Mouse (Mus musculus) hindbrain, embryonic 12.5 days (tissue): ENCODE results near the gene Mafb. TPM values are rescaled to one million over a fixed set of nuclear protein-coding genes. Genes with fewer than 3 reads are reported as not detected.

ENCODE experiments used
- ATAC-seq: fragments of 200-750 bp; cut with Nextera tagmentation; 2 replicates; pipeline ENCODE4 v1.8.0; 2017; ENCODE audit warnings: moderate TSS enrichment; ENCODE audit not compliant: low FRiP score
- H3K27ac ChIP-seq: fragments of 300-500 bp; sonication (generic); 2 replicates; pipeline ENCODE4 v1.5.1; 2016; ENCODE audit warnings: mild to moderate bottlenecking
- H3K27me3 ChIP-seq: fragments of 300-500 bp; sonication (generic); 2 replicates; pipeline ENCODE4 v1.6.1; 2016; ENCODE audit warnings: mild to moderate bottlenecking
- H3K36me3 ChIP-seq: fragments of 300-500 bp; sonication (generic); 2 replicates; pipeline ENCODE4 v1.6.1; 2016; ENCODE audit warnings: mild to moderate bottlenecking
- H3K4me1 ChIP-seq: fragments of 300-500 bp; sonication (generic); 2 replicates; pipeline ENCODE4 v1.6.1; 2016
- H3K4me2 ChIP-seq: fragments of 300-500 bp; sonication (generic); replicated peaks from 2 replicates; pipeline ENCODE4 v1.6.1; 2016; ENCODE audit warnings: mild to moderate bottlenecking
- H3K4me3 ChIP-seq: fragments of 300-500 bp; sonication (generic); 2 replicates; pipeline ENCODE4 v1.5.1; 2016; ENCODE audit warnings: mild to moderate bottlenecking
- H3K9ac ChIP-seq: fragments of 300-500 bp; sonication (generic); 2 replicates; pipeline ENCODE4 v1.6.1; 2016; ENCODE audit warnings: mild to moderate bottlenecking, moderate library complexity
- H3K9me3 ChIP-seq: fragments of 300-500 bp; sonication (generic); replicated peaks from 2 replicates; pipeline ENCODE4 v1.6.1; 2016; ENCODE audit warnings: mild to moderate bottlenecking
- WGBS: fragments of 180-500 bp; shearing (Covaris S2); methylation state at CpG from one replicate; pipeline ENCODE4 v1.1.7; 2016; 5-methylcytosine and 5-hydroxymethylcytosine counted together
- polyA plus RNA-seq: library from polyadenylated mRNA; unstranded; fragments of >200 nt; fragmentation: Nextera tagmentation; extraction: Ambion mirVana; gene quantifications from 2 replicates; pipeline ENCODE4 v1.2.1, GENCODE M21; 2016

Mafb gene
- polyA plus RNA-seq, result 17.9 and 23.9 TPM in 2 replicates

- H3K9ac ChIP-seq, result peak within 1 kb of the TSS; percentile 77
- 0% methylated on average over 36 of the region's 37 CpGs for WGBS
- peak within 1 kb of the TSS; percentile 58 for H3K4me3 ChIP-seq
- H3K27ac ChIP-seq, result peak within 1 kb of the TSS; percentile 87
- H3K36me3 ChIP-seq, result no peaks in the 10 kb centered on the region
- peak within 1 kb of the TSS; percentile 96 for H3K4me2 ChIP-seq
- ATAC-seq, result peak; percentile 94
- H3K4me1 ChIP-seq, result peaks cover 39% of the 10 kb centered on the region
- peaks cover 73% of the 10 kb centered on the region for H3K27me3 ChIP-seq
- no peaks in the 10 kb centered on the region for H3K9me3 ChIP-seq
These were observed at the start of gene Mafb for GRCm38 (mm10) chr2:160366980-160367338. TSS of gene Mafb (minus strand) at chr2:160367065.

- H3K9ac ChIP-seq, result no peak overlapping the region
- H3K27ac ChIP-seq, result no peak overlapping the region
- no peak overlapping the region for H3K4me2 ChIP-seq
- no peak overlapping the region for H3K4me3 ChIP-seq
- no peaks in the 10 kb centered on the region for H3K36me3 ChIP-seq
- no peaks in the 10 kb centered on the region for H3K4me1 ChIP-seq
- H3K9me3 ChIP-seq, result no peaks in the 10 kb centered on the region
- ATAC-seq, result no peak
- H3K27me3 ChIP-seq, result peaks cover 4% of the 10 kb centered on the region; the same call in 1 of the 2 replicates
- WGBS, result 87% methylated on average over 8 of the region's 8 CpGs
These were observed 48.3 kb upstream of the Mafb start for GRCm38 (mm10) chr2:160415161-160415560.

- Histone ChIP-seq H3K27ac (no peak overlapping the region), H3K36me3 (no peaks in the 10 kb centered on the region), H3K4me3 (no peak overlapping the region), H3K9me3 (no peaks in the 10 kb centered on the region), H3K4me2 (no peak overlapping the region), H3K9ac (no peak overlapping the region), H3K27me3 (peaks cover 7% of the 10 kb centered on the region; the same call in 1 of the 2 replicates), H3K4me1 (no peaks in the 10 kb centered on the region)
- no peak for ATAC-seq
- 94% methylated on average over 11 of the region's 11 CpGs for WGBS
These were observed 47.9 kb upstream of the Mafb start for GRCm38 (mm10) chr2:160414736-160415135.

GRCm38 (mm10) chr2:160413982-160414381, 47.1 kb upstream of the Mafb start:
- ATAC-seq, result no peak
- Histone ChIP-seq H3K27ac (no peak overlapping the region), H3K4me1 (no peaks in the 10 kb centered on the region), H3K9me3 (no peaks in the 10 kb centered on the region), H3K9ac (no peak overlapping the region), H3K4me3 (no peak overlapping the region), H3K36me3 (no peaks in the 10 kb centered on the region), H3K4me2 (no peak overlapping the region), H3K27me3 (peaks cover 7% of the 10 kb centered on the region; the same call in 1 of the 2 replicates)
- WGBS, result 99% methylated on average over 5 of the region's 5 CpGs

GRCm38 (mm10) chr2:160413055-160413454, 46.2 kb upstream of the Mafb start:
- H3K27ac ChIP-seq, result no peak overlapping the region
- ATAC-seq, result peak; percentile 67; the same call in 1 of the 2 replicates
- no peak overlapping the region for H3K9ac ChIP-seq
- H3K9me3 ChIP-seq, result no peaks in the 10 kb centered on the region
- no peaks in the 10 kb centered on the region for H3K4me1 ChIP-seq
- no peak overlapping the region for H3K4me2 ChIP-seq
- no peaks in the 10 kb centered on the region for H3K36me3 ChIP-seq
- peaks cover 7% of the 10 kb centered on the region; the same call in 1 of the 2 replicates for H3K27me3 ChIP-seq
- WGBS, result 54% methylated on average over 12 of the region's 12 CpGs
- H3K4me3 ChIP-seq, result no peak overlapping the region

- H3K36me3 ChIP-seq, result no peaks in the 10 kb centered on the region
- no peak overlapping the region for H3K4me2 ChIP-seq
- H3K27ac ChIP-seq, result no peak overlapping the region
- H3K27me3 ChIP-seq, result peaks cover 7% of the 10 kb centered on the region; the same call in 1 of the 2 replicates
- no peak overlapping the region for H3K4me3 ChIP-seq
- H3K4me1 ChIP-seq, result no peaks in the 10 kb centered on the region
- WGBS, result 87% methylated on average over 7 of the region's 7 CpGs
- ATAC-seq, result no peak
- H3K9me3 ChIP-seq, result no peaks in the 10 kb centered on the region
- H3K9ac ChIP-seq, result no peak overlapping the region
These were observed 44.6 kb upstream of the Mafb start for GRCm38 (mm10) chr2:160411431-160411830.

GRCm38 (mm10) chr2:160407720-160408119, 40.9 kb upstream of the Mafb start:
- 76% methylated on average over 3 of the region's 3 CpGs for WGBS
- peaks cover 7% of the 10 kb centered on the region; the same call in 1 of the 2 replicates for H3K27me3 ChIP-seq
- H3K36me3 ChIP-seq, result no peaks in the 10 kb centered on the region
- H3K4me2 ChIP-seq, result no peak overlapping the region
- H3K27ac ChIP-seq, result no peak overlapping the region
- no peak overlapping the region for H3K4me3 ChIP-seq
- no peaks in the 10 kb centered on the region for H3K9me3 ChIP-seq
- ATAC-seq, result no peak
- no peak overlapping the region for H3K9ac ChIP-seq
- peaks cover 5% of the 10 kb centered on the region; the same call in 1 of the 2 replicates for H3K4me1 ChIP-seq

- no peaks in the 10 kb centered on the region for H3K9me3 ChIP-seq
- H3K36me3 ChIP-seq, result no peaks in the 10 kb centered on the region
- H3K4me1 ChIP-seq, result peaks cover 21% of the 10 kb centered on the region
- no peak overlapping the region for H3K4me2 ChIP-seq
- H3K4me3 ChIP-seq, result no peak overlapping the region
- H3K27ac ChIP-seq, result no peak overlapping the region
- 78% methylated on average over 12 of the region's 12 CpGs for WGBS
- no peak overlapping the region for H3K9ac ChIP-seq
- H3K27me3 ChIP-seq, result peaks cover 6% of the 10 kb centered on the region
- no peak for ATAC-seq
These were observed 30.9 kb upstream of the Mafb start for GRCm38 (mm10) chr2:160397747-160398146.

GRCm38 (mm10) chr2:160394735-160395134, 27.9 kb upstream of the Mafb start:
- no peak overlapping the region for H3K4me2 ChIP-seq
- H3K9ac ChIP-seq, result no peak overlapping the region
- H3K9me3 ChIP-seq, result no peaks in the 10 kb centered on the region
- peaks cover 7% of the 10 kb centered on the region for H3K27me3 ChIP-seq
- peaks cover 21% of the 10 kb centered on the region for H3K4me1 ChIP-seq
- H3K27ac ChIP-seq, result peak overlapping the region; percentile 44; the same call in 1 of the 2 replicates
- no peak for ATAC-seq
- no peak overlapping the region for H3K4me3 ChIP-seq
- 62% methylated on average over 7 of the region's 7 CpGs for WGBS
- H3K36me3 ChIP-seq, result no peaks in the 10 kb centered on the region

- H3K4me1 ChIP-seq, result peaks cover 23% of the 10 kb centered on the region
- no peak overlapping the region for H3K4me2 ChIP-seq
- WGBS, result 72% methylated on average over 3 of the region's 3 CpGs
- H3K36me3 ChIP-seq, result no peaks in the 10 kb centered on the region
- peaks cover 21% of the 10 kb centered on the region for H3K27me3 ChIP-seq
- ATAC-seq, result no peak
- H3K9me3 ChIP-seq, result no peaks in the 10 kb centered on the region
- no peak overlapping the region for H3K9ac ChIP-seq
- no peak overlapping the region for H3K4me3 ChIP-seq
- H3K27ac ChIP-seq, result no peak overlapping the region
These were observed 25.8 kb upstream of the Mafb start for GRCm38 (mm10) chr2:160392648-160393047.

- no peak overlapping the region for H3K9ac ChIP-seq
- no peak overlapping the region for H3K4me2 ChIP-seq
- H3K4me3 ChIP-seq, result no peak overlapping the region
- peaks cover 31% of the 10 kb centered on the region for H3K27me3 ChIP-seq
- no peak overlapping the region for H3K27ac ChIP-seq
- no peaks in the 10 kb centered on the region for H3K36me3 ChIP-seq
- WGBS, result 31% methylated on average over 5 of the region's 5 CpGs
- no peaks in the 10 kb centered on the region for H3K9me3 ChIP-seq
- ATAC-seq, result no peak
- H3K4me1 ChIP-seq, result peaks cover 5% of the 10 kb centered on the region; the same call in 1 of the 2 replicates
These were observed 21.7 kb upstream of the Mafb start for GRCm38 (mm10) chr2:160388596-160388995.

- no peaks in the 10 kb centered on the region for H3K36me3 ChIP-seq
- 43% methylated on average over 3 of the region's 3 CpGs for WGBS
- no peak overlapping the region for H3K4me3 ChIP-seq
- peaks cover 2% of the 10 kb centered on the region; the same call in 1 of the 2 replicates for H3K4me1 ChIP-seq
- no peaks in the 10 kb centered on the region for H3K9me3 ChIP-seq
- no peak for ATAC-seq
- H3K27ac ChIP-seq, result no peak overlapping the region
- H3K27me3 ChIP-seq, result peaks cover 49% of the 10 kb centered on the region
- H3K4me2 ChIP-seq, result no peak overlapping the region
- no peak overlapping the region for H3K9ac ChIP-seq
These were observed 16.6 kb upstream of the Mafb start for GRCm38 (mm10) chr2:160383418-160383817.

GRCm38 (mm10) chr2:160378271-160378670, 11.4 kb upstream of the Mafb start:
- no peak overlapping the region for H3K9ac ChIP-seq
- H3K4me3 ChIP-seq, result no peak overlapping the region
- no peak for ATAC-seq
- H3K36me3 ChIP-seq, result no peaks in the 10 kb centered on the region
- H3K27me3 ChIP-seq, result peaks cover 79% of the 10 kb centered on the region
- 41% methylated on average over 4 of the region's 4 CpGs for WGBS
- 0 out of 2 replicates have a peak, but pooled peaks cover 5% of the 10 kb centered on the region for H3K4me1 ChIP-seq
- H3K27ac ChIP-seq, result no peak overlapping the region
- no peaks in the 10 kb centered on the region for H3K9me3 ChIP-seq
- H3K4me2 ChIP-seq, result no peak overlapping the region
